Mouse (Mus musculus) small intestine, adult 2 months (tissue): ENCODE measurements at regions not wholly inside any gene's neighbourhood (a gene's known extent, or its start where the extent isn't known, plus 50 kb on each side); places are given as distances from the start of the nearest gene placed in this dataset.

Source experiments
- CTCF ChIP-seq: fragments of 200-500 bp; IDR thresholded peaks from 2 replicates; pipeline ENCODE4 v1.5.1; 2012; ENCODE audit warnings: low read depth, mild to moderate bottlenecking, control low read depth, inconsistent platforms, low read length, moderate library complexity, mixed read lengths; ENCODE audit not compliant: insufficient replicate concordance, insufficient read length; ENCODE audit errors: extremely low read depth
- POLR2A ChIP-seq: fragments of 200-500 bp; IDR thresholded peaks from 2 replicates; pipeline ENCODE4 v1.6.1; 2012; ENCODE audit warnings: low read depth, mild to moderate bottlenecking, control low read depth, inconsistent platforms, low read length, moderate library complexity

DNA sequence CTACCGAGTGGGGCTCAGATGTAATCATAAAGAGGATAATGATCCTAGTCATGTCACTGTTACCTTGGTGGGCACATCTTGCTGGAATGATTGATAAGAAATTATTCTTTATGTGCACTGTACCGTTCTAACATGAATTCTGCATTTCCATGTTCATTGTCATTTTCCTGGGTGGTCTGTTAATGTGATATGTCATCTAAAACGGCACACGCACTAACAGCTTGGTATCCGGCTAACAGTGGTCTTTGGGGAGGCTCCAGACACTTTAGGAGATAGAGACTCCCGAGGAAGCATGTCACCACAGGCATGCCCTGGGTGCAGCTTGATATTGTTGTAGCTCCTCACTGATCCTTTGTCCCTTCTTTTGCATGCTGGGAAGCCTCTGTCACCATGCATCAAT, 1096.1 kb downstream of the Car8 start:
- TF ChIP-seq CTCF (no peak), POLR2A (no peak)
